28 mouse cellular contexts compared by ENCODE assay signal in the genomic region with DNA sequence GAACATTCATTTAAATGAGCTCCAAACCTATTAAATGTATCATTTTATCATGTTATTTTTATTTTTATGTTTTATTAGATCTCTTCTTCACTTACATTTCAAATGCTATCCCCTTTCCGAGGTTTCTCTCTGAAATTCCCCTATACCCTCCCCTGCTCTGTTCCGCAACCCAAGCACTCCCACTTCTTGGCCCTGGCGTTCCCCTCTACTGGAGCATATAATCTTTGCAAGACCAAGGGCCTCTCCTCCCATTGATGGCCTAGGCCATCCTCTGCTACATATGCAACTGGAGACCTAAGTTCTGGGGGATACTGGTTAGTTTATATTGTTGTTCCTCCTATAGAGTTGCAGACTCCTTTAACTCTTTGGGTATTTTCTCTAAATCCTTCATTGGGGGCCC.
"Had no signal": no experiment of that assay in that cellular context is flagged by ENCODE, and none has a peak within 500 bp of the region (broad histone marks: within the 10 kb centered on the region; RNA-seq: fewer than 3 reads in every experiment).

No protein-coding gene starts in this region.

- H3K4me2 ChIP-seq: embryonic facial prominence, embryonic 12.5 days; embryonic facial prominence, embryonic 13.5 days; embryonic facial prominence, embryonic 15.5 days; forebrain, embryonic 12.5 days; forebrain, embryonic 13.5 days; forebrain, embryonic 15.5 days had no signal

- H3K27ac ChIP-seq: embryonic facial prominence, embryonic 10.5 days; embryonic facial prominence, embryonic 12.5 days; embryonic facial prominence, embryonic 13.5 days; embryonic facial prominence, embryonic 15.5 days; forebrain, embryonic 10.5 days; forebrain, embryonic 12.5 days; forebrain, embryonic 13.5 days; forebrain, embryonic 15.5 days; gastrocnemius, adult 2 months had no signal

- H3K9me3 ChIP-seq: embryonic facial prominence, embryonic 10.5 days; embryonic facial prominence, embryonic 12.5 days; embryonic facial prominence, embryonic 13.5 days; embryonic facial prominence, embryonic 15.5 days; forebrain, embryonic 10.5 days; forebrain, embryonic 12.5 days; forebrain, embryonic 13.5 days; forebrain, embryonic 15.5 days had no signal

- H3K4me3 ChIP-seq: embryonic facial prominence, embryonic 10.5 days; embryonic facial prominence, embryonic 12.5 days; embryonic facial prominence, embryonic 13.5 days; embryonic facial prominence, embryonic 15.5 days; erythroblast, embryonic 14.5 days; forebrain, embryonic 10.5 days; forebrain, embryonic 12.5 days; forebrain, embryonic 13.5 days; forebrain, embryonic 15.5 days; gastrocnemius, adult 2 months had no signal

- ATAC-seq: forebrain, embryonic 13.5 days; forebrain, embryonic 14.5 days; forebrain, embryonic 15.5 days; forebrain, embryonic 16.5 days; forebrain, postnatal 0 days had no signal

- H3K4me1 ChIP-seq: embryonic facial prominence, embryonic 10.5 days; embryonic facial prominence, embryonic 12.5 days; embryonic facial prominence, embryonic 13.5 days; embryonic facial prominence, embryonic 15.5 days; forebrain, embryonic 10.5 days; forebrain, embryonic 12.5 days; forebrain, embryonic 13.5 days; forebrain, embryonic 15.5 days had no signal

- H3K9ac ChIP-seq: embryonic facial prominence, embryonic 12.5 days; embryonic facial prominence, embryonic 13.5 days; embryonic facial prominence, embryonic 15.5 days; forebrain, embryonic 12.5 days; forebrain, embryonic 13.5 days; forebrain, embryonic 15.5 days; forebrain, postnatal 0 days had no signal

- H3K27me3 ChIP-seq: embryonic facial prominence, embryonic 12.5 days; embryonic facial prominence, embryonic 13.5 days; embryonic facial prominence, embryonic 15.5 days; forebrain, embryonic 12.5 days; forebrain, embryonic 13.5 days; forebrain, embryonic 15.5 days had no signal

- H3K36me3 ChIP-seq: embryonic facial prominence, embryonic 10.5 days; embryonic facial prominence, embryonic 12.5 days; embryonic facial prominence, embryonic 13.5 days; embryonic facial prominence, embryonic 15.5 days; forebrain, embryonic 10.5 days; forebrain, embryonic 12.5 days; forebrain, embryonic 15.5 days had no signal

- DNase-seq: cerebellum, adult 18-20 months; cerebellum, adult 2 months; cerebellum, adult 8-10 months; cerebellum, adult 9-10 months; cerebellum, adult 9-11 months; cerebellum, postnatal 10 days; cerebellum, postnatal 14 days; cerebellum, postnatal 25 days; cerebellum, postnatal 36 days; embryo, embryonic 11 days; forebrain, postnatal 0 days; gastrocnemius, adult 2 months; gastrocnemius, postnatal 10 days; gastrocnemius, postnatal 14 days; gastrocnemius, postnatal 25 days; gastrocnemius, postnatal 36 days; heart, adult 11 months had no signal
